Mouse (Mus musculus) brain, embryonic 18.5 days (tissue): Measurements from ENCODE around the gene Wscd2.

Experiments used
- DNase-seq: peaks from one replicate; pipeline ENCODE4 v3.0.0-alpha.2; 2012; ENCODE audit warnings: low read depth, low spot score

Gene Wscd2

GRCm38 (mm10) chr5:113538826-113539225 is 48.7 kb downstream of the Wscd2 start:
- no peak for DNase-seq

GRCm38 (mm10) chr5:113539438-113539837 is 49.3 kb downstream of the Wscd2 start:
- DNase-seq = no peak

DNA sequence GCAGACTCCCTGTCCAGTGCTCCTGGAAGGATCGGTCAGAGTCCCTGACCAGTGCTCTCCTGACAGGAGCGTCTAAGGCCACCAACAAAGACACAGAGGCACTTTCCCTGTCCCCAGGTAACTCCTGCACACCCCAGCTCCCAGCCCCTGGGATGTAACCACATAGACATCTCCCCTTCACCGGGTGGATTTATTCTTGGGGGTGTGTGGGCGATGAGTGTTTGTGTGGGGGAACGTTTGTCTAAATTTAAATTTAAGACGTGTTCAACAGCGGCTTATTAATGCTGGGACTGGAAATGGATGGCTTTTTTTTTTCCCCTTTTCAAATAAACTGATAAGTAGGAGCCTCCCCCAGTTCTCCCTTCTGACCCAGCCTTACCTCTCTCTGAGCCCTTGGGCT is 49.7 kb downstream of the Wscd2 start:
- no peak for DNase-seq

GRCm38 (mm10) chr5:113541196-113541595 is 51.1 kb downstream of the Wscd2 start:
- DNase-seq = no peak

DNA sequence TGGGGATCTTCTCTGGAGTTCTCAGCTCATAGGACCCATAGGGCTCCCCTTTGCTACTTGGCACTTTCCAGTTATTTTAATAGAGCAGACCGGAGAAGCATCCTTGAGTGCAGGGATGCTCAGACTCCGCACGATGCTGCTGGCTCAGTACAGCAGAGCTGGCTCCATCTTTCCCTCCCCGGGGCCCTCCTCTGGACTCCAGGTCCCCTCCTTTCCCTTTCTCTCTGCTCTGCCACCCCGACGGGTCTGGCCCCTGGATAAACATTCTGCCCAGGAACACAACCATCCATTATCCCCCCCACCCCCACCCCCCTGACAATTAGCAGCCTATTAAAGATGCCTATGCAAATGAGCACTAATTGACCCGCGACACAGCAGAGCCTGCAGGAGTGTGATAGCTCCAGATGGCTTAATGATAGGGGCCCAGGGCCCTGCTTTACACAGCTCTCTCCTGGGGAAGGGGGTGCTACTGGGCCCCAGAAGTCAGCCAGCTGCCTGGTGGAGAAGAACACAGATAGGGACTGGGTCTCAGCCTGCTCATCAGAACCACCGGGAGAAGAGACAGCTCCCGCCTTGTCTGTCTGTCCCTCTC is 52.8 kb downstream of the Wscd2 start:
- DNase-seq = peak; percentile 32

DNA sequence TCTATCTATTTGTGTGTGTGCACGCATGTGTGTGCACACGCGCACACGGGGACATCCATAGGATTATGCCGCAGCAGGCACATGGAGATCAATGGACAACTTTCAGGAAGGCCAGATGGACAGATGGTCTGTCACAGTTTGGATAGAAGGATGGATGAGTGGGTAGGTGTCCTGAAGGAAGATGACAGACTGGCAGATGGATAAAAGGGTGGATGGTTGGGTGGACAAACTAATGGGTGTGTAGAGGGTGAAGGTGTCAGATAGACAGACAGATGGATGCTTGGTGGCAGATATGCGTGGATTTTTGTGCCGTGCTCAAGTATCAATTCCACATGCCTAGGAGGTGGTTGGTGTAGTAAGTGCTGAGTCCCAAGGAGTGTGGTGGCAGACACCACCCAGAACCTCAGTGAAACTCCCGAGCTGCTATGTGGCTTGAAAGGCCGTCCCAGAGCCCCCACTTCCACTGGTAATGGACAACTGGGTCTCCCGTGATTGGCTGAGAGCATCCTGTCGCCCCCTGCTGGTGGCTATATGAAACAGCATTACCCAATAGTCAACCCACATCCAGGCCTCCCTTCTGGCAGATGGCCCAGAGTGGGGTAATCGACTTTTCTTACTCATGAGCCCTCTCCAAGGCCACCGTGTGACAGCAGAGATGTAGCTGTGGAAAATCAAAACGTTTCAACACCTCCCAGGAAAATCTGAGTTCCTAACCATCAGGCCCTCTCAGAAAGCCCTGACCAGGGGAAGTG is 58.0 kb downstream of the Wscd2 start:
- DNase-seq = no peak

- DNase-seq = no peak
Observed at GRCm38 (mm10) chr5:113550249-113550648, 60.1 kb downstream of the Wscd2 start.

DNA sequence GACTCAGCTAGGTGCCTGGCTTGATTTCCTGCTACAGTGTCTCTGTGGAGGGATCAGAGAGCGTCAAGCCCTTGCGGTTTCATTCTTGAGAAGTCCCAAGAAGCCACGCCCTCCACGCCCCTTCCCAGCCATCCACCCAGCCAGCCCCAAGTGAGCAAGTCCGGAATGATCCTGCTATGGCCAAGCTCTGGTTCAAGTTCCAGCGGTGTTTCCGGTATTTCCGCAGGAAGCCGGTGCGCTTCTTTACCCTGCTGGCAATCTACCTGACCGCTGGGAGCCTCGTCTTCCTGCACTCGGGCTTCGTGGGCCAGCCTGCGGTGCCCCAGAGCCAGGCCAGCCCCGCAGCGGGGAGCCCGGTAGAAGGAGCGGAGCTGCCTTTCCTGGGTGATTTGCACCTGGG is 60.6 kb downstream of the Wscd2 start:
- DNase-seq = no peak

- no peak for DNase-seq
Observed at GRCm38 (mm10) chr5:113553402-113553897, 63.3 kb downstream of the Wscd2 start.

DNA sequence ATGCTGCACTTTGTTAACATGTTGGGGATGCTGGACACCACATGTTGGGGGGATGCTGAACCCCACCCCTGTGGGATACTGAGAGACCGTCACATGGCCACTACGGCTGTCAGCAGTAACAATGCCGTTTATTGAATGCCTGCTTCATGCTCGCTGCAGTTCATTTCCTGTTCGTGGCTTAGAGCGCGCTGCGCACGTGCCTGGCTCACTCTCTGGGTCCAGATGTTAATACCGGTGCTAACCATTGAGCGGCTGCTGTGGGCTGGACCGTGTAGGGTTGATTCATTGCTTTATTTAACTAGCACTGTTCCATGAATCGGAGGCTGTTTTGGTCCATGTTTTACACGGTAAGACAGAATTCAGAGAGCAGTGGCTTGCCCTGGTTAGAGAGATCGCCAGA is 64.0 kb downstream of the Wscd2 start:
- no peak for DNase-seq

- DNase-seq = no peak
Observed at GRCm38 (mm10) chr5:113554571-113554970, 64.4 kb downstream of the Wscd2 start.

DNA sequence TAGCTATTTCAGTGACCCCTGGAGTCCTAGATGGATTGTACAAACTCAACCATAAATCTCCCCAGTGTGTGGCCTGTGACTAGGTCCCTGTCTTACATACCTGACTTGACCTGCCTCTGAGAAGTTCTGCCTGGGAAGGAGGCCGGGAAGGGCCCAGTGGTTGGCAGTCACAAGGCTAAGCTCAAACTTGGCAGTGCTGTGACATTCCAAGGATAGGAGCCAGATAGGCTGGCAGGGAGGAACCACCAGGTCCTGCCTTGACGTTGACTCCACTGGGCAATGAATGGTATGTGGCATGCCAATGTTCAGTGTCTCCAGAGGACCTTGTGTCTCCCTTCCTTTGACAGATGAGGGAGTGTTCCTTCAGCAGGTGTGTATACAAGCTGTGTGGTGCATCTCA is 65.6 kb downstream of the Wscd2 start:
- DNase-seq = no peak

- no peak for DNase-seq
Observed at GRCm38 (mm10) chr5:113558065-113558464, 67.9 kb downstream of the Wscd2 start.

DNA sequence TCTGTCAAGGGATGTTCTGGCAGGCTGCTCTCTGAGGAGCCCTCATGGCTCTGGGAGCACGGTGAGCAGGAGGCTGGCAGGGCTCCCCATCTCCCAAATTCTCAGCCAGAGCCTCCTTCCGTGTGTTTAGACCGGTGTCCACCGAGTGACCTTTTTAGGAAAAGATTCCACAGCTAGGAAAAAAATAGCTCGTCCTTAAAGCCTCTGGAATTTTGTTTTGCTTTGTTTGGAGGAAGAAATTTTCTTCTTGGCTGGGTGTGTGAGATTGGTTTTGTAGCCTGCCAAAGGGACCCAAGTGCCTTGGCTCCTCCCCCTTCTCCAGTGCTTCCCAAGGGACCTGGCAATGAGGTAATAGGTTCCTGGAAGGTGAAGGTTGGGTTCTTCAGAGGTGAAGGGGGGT is 69.5 kb downstream of the Wscd2 start:
- DNase-seq = no peak

- DNase-seq = no peak
Observed at GRCm38 (mm10) chr5:113564463-113564862, 74.3 kb downstream of the Wscd2 start.

DNA sequence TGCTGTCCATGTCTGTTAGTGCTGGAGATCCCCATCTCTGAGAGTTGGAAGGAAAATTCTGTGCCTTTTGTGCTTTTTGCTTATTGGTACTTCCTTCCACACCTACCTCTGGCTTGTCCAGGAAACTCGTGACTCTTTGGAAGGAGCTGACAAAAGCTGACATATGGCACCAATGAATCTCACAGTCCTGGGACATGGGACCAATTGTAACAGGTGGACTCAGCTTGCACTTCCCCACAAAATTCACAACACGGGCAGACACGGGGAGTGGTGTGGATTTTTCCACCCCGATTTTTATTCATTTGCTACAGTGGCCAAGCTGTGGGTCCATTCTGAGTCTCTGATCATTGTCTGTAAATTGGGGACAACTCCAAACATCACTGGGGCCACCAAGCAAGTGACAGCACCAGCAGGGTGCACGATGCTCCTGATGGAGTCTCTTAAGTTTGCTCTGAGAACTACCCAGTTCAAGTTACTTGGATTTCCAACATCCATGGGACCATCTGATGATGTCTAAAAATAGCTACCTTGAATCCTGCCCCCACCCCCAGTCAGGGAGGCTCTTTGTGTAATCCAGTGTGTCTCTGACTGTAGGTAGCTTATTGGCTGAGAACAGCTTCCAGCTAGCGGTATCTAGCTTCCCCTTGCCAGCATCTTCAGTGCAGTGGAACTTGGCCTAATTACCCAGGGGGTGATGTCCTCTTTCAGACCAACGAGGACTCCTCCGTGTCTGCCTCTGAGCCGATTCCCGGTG is 75.1 kb downstream of the Wscd2 start:
- DNase-seq = no peak

GRCm38 (mm10) chr5:113565858-113566257 is 75.7 kb downstream of the Wscd2 start:
- no peak for DNase-seq

GRCm38 (mm10) chr5:113570056-113570717 is 80.1 kb downstream of the Wscd2 start:
- no peak for DNase-seq

DNA sequence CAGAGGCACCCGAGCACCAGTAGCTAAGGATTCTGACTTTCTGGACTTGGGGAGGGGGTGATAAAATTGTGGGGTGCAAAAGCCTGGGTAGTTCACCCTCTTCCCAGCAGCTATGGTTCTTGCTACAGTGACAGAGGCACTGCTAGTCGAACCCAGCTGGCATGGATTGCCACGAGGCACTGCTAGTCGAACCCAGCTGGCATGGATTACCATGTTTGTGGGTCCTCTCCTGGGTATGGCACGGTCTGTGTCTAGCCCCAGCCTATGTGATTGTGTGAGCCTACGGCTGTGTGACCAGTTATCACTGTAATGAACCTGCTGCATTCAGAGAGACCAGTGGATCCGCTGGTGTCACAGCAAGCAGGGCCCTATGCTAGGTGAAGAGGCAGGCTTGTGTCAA is 87.4 kb downstream of the Wscd2 start:
- no peak for DNase-seq

GRCm38 (mm10) chr5:113578428-113578827 is 88.3 kb downstream of the Wscd2 start:
- DNase-seq = no peak

GRCm38 (mm10) chr5:113579128-113579527 is 89.0 kb downstream of the Wscd2 start:
- DNase-seq = no peak

- DNase-seq = no peak
Observed at GRCm38 (mm10) chr5:113580248-113580647, 90.1 kb downstream of the Wscd2 start.
